Mouse (Mus musculus) ES-Bruce4 (cell line): ENCODE data around the gene Itga4.

ENCODE experiments used
- CTCF ChIP-seq: IDR thresholded peaks from one replicate; pipeline ENCODE4 v1.8.1; 2011; ENCODE audit warnings: low read depth, low read length
- EP300 ChIP-seq: IDR thresholded peaks from 2 replicates; pipeline ENCODE4 v1.6.1; 2011; ENCODE audit warnings: low read depth, low read length; ENCODE audit not compliant: insufficient read depth
- POLR2A ChIP-seq: IDR thresholded peaks from one replicate; pipeline ENCODE4 v1.8.1; 2011; ENCODE audit warnings: low read length; ENCODE audit not compliant: insufficient read depth

DNA sequence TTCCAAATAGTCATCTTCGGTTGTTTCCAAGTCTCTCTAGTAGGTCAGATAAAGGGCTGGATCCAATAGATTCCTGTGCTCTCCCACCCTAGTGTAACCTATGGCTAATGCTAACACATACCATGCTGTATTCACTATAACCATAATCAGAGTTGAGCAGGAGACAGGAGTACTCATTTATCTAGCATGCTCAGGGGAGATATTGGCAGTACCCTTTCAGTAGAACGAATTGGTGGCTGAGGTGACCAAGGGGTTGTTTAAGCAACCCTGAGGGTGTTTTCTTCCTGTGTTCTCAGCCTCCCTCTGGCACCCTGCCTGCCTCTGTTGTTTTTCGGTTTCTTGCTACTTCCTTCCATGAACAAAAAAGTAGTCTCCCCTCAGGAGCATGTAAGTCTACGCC is 4.1 kb downstream of the Itga4 start:
- TF ChIP-seq CTCF (no peak), POLR2A (no peak), EP300 (no peak)
